Mouse (Mus musculus) forelimb bud, embryonic 11.5 days (tissue): ENCODE data around the gene Rasa2.
"Not testable (repeated sequence)": the region's sequence is repeated elsewhere in the genome, so short reads cannot be mapped to it uniquely, and the experiment has no call there.

Experiments
- DNase-seq: peaks from one replicate; pipeline ENCODE4 v3.0.0-alpha.2; 2012; ENCODE audit warnings: low read depth, low spot score

Rasa2 gene

DNA sequence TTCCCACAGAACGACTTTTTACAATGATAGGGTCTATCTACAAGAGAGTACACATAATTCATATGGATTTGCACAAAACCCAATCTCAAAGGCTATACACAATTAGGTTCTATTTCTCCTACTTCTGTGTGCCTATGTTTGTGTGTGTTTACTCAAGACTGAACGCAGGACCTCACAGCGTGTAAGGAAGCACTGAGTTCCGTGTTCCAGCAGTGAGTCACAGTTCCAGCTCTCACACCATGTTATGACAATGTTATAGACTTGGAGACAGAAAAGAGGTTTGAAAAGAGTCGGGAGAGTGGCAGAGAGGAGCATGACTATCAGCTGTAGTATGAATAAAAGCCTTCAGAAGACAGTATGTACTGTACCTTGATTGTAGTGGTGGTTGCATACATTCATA is 42.1 kb downstream of the Rasa2 start:
- DNase-seq, result no peak

DNA sequence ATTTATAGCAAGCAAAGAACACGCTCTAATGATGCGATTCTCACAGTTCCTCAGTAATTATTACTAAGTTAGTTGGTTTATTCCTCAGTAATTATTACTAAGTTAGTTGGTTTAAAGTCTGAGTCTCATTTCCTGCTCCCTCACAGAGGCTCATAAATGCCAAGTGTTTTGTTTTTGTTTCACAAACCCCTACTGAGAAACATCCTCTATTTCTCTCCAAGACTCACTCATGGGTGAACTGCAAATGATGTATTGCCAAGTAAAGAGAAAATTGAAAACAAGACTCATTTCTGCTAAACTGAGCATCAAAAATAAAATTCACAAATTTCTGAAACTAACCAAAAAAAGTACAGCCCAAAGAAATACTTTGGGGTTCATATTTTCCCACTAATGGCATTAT is 47.9 kb downstream of the Rasa2 start:
- no peak for DNase-seq

- no peak for DNase-seq
Observed at GRCm38 (mm10) chr9:96583076-96583475, 48.3 kb downstream of the Rasa2 start.

- DNase-seq, result no peak
Observed at GRCm38 (mm10) chr9:96578190-96578589, 53.2 kb downstream of the Rasa2 start.

GRCm38 (mm10) chr9:96577674-96578073 is 53.7 kb downstream of the Rasa2 start:
- DNase-seq, result peak; percentile 65

- DNase-seq, result no peak
Observed at GRCm38 (mm10) chr9:96573252-96573651, 58.2 kb downstream of the Rasa2 start.

DNA sequence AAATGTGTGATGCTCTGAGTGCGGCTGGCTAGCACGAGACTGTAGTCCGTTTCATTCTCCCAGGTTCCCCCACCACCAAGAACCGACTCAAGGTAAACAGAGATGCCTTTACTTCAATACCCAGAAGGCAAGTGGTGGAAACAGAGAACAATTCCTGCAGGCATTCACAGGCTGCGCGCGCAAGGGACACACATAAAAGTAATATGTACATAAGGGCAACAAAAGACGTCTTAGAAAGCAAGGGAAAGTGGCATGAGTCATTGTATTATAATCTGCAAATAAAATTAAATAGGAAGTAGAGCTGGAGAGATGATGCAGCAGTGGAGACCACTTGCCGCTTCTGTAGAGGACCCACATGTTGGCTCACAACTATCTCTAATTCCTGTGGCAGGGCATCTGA is 58.7 kb downstream of the Rasa2 start:
- DNase-seq, result no peak

DNA sequence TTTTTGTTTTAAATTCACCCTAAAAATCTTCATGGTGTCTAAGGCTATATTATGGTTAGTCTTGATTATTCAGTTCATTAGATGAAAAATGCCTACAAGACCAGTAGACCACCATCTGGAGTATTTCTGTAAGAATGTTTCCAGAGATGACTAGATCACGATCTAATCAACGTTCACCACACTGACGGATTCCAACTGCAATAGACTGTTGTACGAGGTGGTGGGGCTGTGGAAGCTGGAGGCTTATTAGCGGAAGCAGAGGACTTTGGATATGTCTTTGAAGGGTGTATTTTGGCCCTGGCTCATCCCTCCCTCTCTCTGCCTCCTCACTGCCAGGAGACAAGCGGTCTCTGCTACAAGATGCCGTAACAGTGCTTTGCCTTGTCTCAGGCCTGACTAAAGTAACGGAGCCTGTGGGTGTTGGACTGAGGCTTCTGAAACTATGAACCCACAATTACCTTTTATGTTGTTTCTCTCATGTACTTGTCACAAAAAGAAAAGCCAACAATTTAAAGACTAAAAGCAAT is 64.9 kb downstream of the Rasa2 start:
- no peak for DNase-seq

DNA sequence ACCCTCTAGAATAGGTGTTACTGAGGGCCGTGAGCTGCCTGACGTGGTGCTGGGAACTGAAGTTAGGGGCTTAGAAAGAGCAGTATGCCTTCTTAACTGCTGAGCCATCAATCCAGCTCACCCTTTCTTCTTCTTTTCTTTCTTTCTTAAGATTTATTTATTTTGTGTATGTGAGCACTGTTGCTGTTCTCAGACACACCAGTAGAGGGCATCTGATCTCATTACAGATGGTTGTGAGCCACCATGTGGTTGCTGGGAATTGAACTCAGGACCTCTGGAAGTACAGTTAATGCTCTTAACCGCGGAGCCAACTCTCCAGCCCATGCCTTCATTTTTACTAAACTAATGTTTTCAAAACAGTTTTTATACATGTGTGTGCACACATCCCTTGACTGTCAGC is 67.9 kb downstream of the Rasa2 start:
- DNase-seq, result no peak

DNA sequence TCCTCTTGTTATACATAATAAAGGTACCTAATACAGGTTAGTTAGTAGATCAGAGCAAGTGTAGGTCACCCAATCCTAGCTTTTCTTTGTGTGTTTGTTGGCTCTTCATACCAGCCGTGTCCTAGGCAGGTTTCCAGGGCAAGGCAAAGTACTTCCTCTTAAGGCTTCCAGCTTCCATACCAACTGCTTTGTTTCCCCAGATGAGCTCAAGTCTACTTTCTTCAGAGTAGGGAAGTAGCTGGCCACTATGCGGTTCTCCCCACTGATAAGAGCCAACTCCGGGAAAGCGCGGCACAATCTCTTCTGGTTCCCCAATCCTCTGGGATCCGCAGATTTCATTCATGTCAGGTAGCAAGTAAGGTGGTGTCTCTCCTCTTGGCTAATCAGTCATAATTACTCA is 72.3 kb downstream of the Rasa2 start:
- DNase-seq, result no peak

DNA sequence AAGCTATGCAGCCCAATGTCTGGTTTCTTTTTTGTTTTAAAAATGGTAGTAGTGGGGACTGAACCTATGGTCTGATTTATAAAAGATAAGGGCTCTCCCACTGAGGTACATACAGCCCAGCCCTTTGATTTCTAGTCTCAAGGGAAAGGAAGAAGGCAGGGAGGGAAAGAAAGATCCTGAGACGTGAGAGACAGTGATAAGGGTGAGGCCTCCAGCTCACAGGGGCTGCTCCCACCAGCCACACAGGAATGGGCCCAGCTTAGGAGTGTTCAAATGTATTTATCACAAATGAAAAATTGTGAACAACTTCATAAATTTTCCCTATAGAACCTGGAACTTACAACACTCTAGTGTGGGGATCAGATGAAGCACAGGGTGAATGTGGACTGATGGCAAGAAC is 72.8 kb downstream of the Rasa2 start:
- no peak for DNase-seq

DNA sequence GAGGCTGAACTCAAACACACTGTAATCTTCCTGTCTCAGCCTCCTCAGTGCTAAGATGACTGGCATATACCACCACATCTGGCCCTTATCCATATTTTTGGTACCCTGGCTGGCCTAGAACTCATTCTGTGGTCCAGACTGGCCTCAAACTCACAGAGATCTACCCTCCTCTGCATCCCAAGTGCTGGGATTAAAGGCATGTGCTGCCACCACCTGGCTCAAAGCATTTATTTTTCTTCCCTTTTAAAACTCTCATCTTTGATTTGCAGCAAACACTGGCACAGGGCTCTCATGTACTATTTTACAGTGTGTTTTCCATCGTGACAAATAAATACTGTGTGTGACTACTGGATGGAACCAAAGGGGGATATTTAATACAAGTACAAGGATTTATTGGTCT is 77.3 kb downstream of the Rasa2 start:
- no peak for DNase-seq

DNA sequence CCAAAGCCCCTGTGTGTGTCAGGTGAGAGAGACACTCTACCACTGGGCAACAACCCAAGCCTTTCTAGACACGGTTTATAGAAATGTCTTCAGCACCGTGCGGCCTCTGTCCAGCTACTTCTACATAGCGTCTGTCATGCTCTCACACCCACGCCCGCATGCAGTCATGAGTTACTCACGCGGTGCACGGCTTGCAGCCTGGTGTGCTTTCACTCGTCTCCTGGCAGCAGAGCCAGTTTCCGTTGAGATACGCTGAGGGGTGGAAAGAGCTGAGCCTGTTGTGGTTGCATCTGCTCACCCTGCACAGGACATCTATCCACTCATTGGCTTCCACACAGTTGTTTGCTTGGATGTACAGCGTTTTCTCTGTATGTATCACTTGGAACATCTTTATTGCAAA is 86.0 kb downstream of the Rasa2 start:
- no peak for DNase-seq

- DNase-seq, result peak; percentile 64
Observed at GRCm38 (mm10) chr9:96543643-96544640, 87.5 kb downstream of the Rasa2 start.

DNA sequence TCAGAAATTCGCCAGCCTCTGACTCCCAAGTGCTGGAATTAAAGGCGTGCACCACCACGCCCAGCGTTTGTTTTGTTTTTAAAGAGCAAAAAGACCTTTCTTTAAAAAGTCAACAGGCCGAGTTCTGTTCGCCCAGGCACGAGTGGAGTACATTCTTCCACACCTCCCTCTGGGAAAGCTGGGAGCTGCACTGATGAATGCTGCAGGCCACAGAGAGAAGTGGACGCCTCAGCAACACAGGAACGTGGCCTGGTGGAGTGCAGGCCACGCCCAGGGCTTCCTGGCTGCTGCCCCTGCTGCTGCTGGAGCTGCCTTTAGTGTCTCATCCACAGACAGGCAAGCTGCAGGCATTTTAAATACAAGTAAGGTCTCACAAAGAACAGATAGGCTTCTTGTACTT is 92.5 kb downstream of the Rasa2 start:
- DNase-seq, result no peak

DNA sequence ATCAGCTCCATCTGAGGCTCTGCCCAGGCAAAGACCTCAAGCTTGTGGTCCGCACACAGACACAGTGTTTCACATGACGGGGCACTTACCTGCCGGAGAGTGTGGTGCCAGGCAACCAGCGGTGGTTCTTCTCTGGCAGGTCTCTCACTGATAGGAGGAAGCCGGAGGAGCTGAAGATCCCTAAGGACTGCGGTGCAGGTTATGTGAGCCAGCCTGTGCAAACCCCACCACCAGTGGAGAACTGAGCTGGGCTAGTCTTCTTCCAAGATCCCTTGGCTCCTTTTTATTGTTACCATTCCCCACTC is 93.8 kb downstream of the Rasa2 start:
- no peak for DNase-seq

DNA sequence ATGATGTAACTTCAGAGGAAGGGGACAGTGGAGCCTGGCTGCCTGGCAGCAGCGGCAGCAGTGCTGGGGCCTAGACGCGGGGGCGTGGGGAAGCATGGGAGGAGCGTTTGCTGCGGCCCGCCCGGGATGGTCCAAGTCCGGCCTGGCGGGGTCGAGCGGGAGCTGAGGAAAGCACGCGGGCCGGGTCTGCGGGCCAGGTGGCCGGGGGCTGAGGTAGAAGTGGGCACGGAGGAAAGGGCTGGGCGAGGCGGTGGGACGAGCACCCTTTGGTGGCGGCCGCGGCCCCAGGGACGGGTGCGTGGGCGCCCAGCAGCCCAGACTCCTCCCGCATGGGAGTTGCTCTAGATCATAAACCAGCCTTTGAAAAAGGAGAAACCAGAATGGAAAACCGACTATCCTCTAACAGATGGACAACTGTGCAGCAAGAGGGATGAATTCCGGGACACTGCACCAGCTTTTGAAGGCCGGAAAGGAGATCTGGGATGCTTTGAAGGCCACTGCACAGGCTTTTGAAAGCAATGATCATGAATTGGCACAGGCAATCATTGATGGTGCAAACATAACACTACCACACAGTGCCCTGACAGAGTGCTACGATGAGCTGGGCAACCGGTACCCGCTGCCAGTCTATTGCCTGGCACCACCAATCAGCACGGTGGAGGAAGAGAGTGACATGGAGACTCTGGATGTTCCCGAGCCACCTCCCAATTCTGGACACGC is 94.4 kb downstream of the Rasa2 start:
- no peak for DNase-seq

DNA sequence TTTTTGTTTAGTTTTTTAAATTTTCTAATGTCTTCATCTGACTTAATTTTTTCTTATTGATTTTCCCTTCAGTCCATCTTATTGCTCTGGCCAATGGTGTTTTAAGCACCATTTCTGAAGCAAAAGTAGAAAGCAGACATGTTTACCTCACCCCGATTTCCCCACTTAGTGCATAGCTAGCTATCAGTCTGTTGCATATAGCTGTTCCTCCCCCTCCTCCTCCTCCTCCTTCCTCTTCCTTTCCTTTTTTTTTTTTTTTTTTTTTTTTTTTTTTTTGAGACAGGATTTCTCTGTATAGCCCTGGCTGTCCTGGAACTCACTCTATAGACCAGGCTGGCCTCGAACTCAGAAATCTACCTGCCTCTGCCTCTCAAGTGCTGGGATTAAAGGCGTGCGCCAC is 95.3 kb downstream of the Rasa2 start:
- not testable (repeated sequence) for DNase-seq

GRCm38 (mm10) chr9:96535431-96535830 is 96.0 kb downstream of the Rasa2 start:
- no peak for DNase-seq

- no peak for DNase-seq
Observed at GRCm38 (mm10) chr9:96534256-96534655, 97.2 kb downstream of the Rasa2 start.

- DNase-seq, result no peak
Observed at GRCm38 (mm10) chr9:96533476-96533875, 97.9 kb downstream of the Rasa2 start.

GRCm38 (mm10) chr9:96532531-96532930 is 98.9 kb downstream of the Rasa2 start:
- DNase-seq, result no peak

GRCm38 (mm10) chr9:96530674-96531081 is 100.7 kb downstream of the Rasa2 start:
- DNase-seq, result no peak
